Mouse (Mus musculus) layer of hippocampus, adult 2 months (tissue): ENCODE data around the gene Dlg2. TPM values are rescaled to one million over a fixed set of nuclear protein-coding genes. Genes with fewer than 3 reads are reported as not detected.
A peak's percentile ranks its signal among the peaks of the same experiment; 100 is the strongest.

Source experiments
- DNase-seq, 2 experiments: peaks; one replicate each; pipeline ENCODE4 v3.0.0; 2022; ENCODE audit warnings: low spot score in 2 of 2
- H3K27ac ChIP-seq: fragments of 200-600 bp; 2 replicates; pipeline ENCODE4 v1.8.1; 2022
- H3K4me3 ChIP-seq: fragments of 200-600 bp; 2 replicates; pipeline ENCODE4 v1.8.1; 2022; ENCODE audit warnings: mild to moderate bottlenecking
- CTCF ChIP-seq: fragments of 200-600 bp; conservative IDR thresholded peaks from 2 replicates; pipeline ENCODE4 v1.8.1; 2022; ENCODE audit warnings: antibody characterized with exemption, mild to moderate bottlenecking, moderate library complexity
- total RNA-seq, 2 experiments: library from RNA; stranded (reverse); gene quantifications; 2 replicates each; pipeline ENCODE4 v1.2.3; 2021

Dlg2 gene
- total RNA-seq, 2 experiments from 2014 or later: 248 to 256 TPM

- 0 out of 2 replicates have a peak overlapping the region, but pooled peaks have one; percentile 8 for H3K27ac ChIP-seq
- DNase-seq: no peak
- no peak overlapping the region for H3K4me3 ChIP-seq
- no peak for TF ChIP-seq CTCF
Observed at GRCm38 (mm10) chr7:91098521-91098920, 622.0 kb downstream of the Dlg2 start.

- H3K27ac ChIP-seq: no peak overlapping the region
- DNase-seq: peak; percentile 30 to 51
- TF ChIP-seq CTCF: no peak
- no peak overlapping the region for H3K4me3 ChIP-seq
Observed at GRCm38 (mm10) chr7:91109575-91109974, 633.1 kb downstream of the Dlg2 start.

DNA sequence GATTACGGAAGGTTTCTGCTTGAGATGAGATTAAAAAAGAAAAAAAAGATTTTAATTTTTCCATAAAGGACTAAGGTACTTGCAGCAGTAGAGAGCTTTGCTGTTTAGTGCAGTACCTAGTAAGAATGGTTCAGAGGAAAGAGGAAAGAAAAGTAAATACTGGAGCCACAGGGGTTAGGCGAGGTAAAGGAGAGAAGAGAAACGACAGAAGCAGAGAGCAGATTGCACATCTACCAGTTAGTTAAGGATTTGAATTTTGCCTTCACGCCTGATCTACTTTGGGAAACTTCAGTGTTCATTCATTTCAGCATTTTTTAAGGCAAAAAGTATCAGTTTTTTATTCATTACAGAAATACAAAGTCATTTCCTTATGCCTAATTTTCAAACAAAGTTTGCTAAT is 655.7 kb downstream of the Dlg2 start:
- Histone ChIP-seq H3K4me3 (no peak overlapping the region), H3K27ac (no peak overlapping the region)
- TF ChIP-seq CTCF: no peak
- no peak for DNase-seq

- no peak overlapping the region for H3K4me3 ChIP-seq
Observed at GRCm38 (mm10) chr7:91154096-91154495, 677.6 kb downstream of the Dlg2 start.

GRCm38 (mm10) chr7:91159144-91159543 is 682.7 kb downstream of the Dlg2 start:
- no peak overlapping the region for H3K27ac ChIP-seq
- no peak overlapping the region for H3K4me3 ChIP-seq
- DNase-seq: no peak
- no peak for TF ChIP-seq CTCF

More at GRCm38 (mm10) chr7:91154096-91154495, 677.6 kb downstream of the Dlg2 start:
- DNase-seq: no peak
- no peak overlapping the region for H3K27ac ChIP-seq
- no peak for TF ChIP-seq CTCF

GRCm38 (mm10) chr7:91161643-91162175 is 685.2 kb downstream of the Dlg2 start:
- Histone ChIP-seq H3K27ac (no peak overlapping the region), H3K4me3 (no peak overlapping the region)
- no peak for DNase-seq
- TF ChIP-seq CTCF: no peak

- no peak for DNase-seq
- Histone ChIP-seq H3K4me3 (no peak overlapping the region), H3K27ac (no peak overlapping the region)
- TF ChIP-seq CTCF: no peak
Observed at GRCm38 (mm10) chr7:91173560-91173959, 697.1 kb downstream of the Dlg2 start.

DNA sequence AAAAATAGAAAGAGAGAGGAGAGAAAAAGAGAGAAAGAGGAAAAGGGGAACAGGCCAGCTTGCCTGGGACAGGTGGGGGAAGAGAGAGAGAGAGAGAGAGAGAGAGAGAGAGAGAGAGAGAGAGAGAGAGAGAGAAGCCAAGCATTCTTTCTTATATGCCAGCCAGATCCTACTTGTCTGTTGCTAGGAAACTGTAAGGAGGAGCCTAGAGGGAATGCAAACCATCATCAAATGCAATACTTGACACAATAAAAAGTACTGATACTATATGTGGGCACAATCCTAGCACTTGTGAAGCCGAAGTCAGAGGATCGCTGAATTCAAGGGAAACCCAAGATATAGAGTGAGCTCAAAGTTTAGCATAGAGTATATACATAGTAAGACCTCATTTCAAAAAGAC is 711.7 kb downstream of the Dlg2 start:
- TF ChIP-seq CTCF: no peak

GRCm38 (mm10) chr7:91199372-91199771 is 722.9 kb downstream of the Dlg2 start:
- H3K27ac ChIP-seq: peak overlapping the region; percentile 46; the same call in 1 of the 2 replicates
- TF ChIP-seq CTCF: no peak
- DNase-seq: peak in 1 of 2 experiments; percentile 7
- H3K4me3 ChIP-seq: no peak overlapping the region

More for the DNA sequence above, 711.7 kb downstream of the Dlg2 start:
- DNase-seq: no peak
- Histone ChIP-seq H3K27ac (no peak overlapping the region), H3K4me3 (no peak overlapping the region)

GRCm38 (mm10) chr7:91208083-91208852 is 731.8 kb downstream of the Dlg2 start:
- Histone ChIP-seq H3K27ac (peak overlapping the region; percentile 87), H3K4me3 (no peak overlapping the region)
- peak; percentile 37 to 79 for DNase-seq
- no peak for TF ChIP-seq CTCF

- no peak for TF ChIP-seq CTCF
- Histone ChIP-seq H3K27ac (peak overlapping the region; percentile 87), H3K4me3 (no peak overlapping the region)
- DNase-seq: no peak
Observed at GRCm38 (mm10) chr7:91208973-91209372, 732.5 kb downstream of the Dlg2 start.

- Histone ChIP-seq H3K4me3 (no peak overlapping the region), H3K27ac (no peak overlapping the region)
- no peak for DNase-seq
- TF ChIP-seq CTCF: no peak
Observed at GRCm38 (mm10) chr7:91212236-91212635, 735.8 kb downstream of the Dlg2 start.

GRCm38 (mm10) chr7:91214921-91215320 is 738.4 kb downstream of the Dlg2 start:
- Histone ChIP-seq H3K27ac (no peak overlapping the region), H3K4me3 (no peak overlapping the region)
- no peak for TF ChIP-seq CTCF
- no peak for DNase-seq

DNA sequence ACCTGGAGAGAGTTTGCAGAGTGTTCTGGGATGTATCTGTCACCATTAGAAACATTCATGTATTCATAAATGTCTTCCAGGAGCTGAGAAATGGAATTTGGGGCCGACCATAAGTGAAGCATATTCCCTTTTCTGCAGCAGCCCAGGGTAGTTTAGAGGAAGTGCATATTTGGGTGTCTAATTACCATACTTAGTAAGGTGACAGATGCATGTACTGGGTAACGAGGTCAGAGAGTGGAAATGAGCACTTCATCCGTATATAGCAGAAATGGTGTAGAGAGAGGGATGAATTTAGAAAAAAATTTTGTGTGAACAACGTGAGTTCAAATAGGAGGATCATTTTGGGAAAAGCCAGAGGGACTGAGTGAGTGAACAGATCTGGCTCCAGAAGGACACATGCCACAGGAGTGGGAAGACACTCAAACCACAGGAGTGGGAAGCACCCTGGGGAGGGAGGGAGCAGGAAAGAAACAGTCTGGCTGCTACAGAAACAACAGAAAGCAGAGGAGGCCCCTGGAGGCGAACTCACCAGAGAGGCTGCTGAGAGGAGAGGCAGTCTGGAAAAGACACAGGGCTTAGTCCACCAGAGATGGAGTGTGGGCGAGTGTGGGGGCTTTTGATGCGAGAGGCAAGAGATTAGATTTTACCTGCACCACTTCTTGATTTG is 742.0 kb downstream of the Dlg2 start:
- peak; percentile 18; the same call in 1 of the 2 replicates for TF ChIP-seq CTCF
- Histone ChIP-seq H3K27ac (peak overlapping the region; percentile 61), H3K4me3 (no peak overlapping the region)
- peak; percentile 57 to 70 for DNase-seq
